Mouse (Mus musculus): ENCODE data around the gene Pyroxd2. TPM values are rescaled to one million over a fixed set of nuclear protein-coding genes. Genes with fewer than 3 reads are reported as not detected.
A peak's percentile ranks its signal among the peaks of the same experiment; 100 is the strongest.
"Not testable (repeated sequence)": the region's sequence is repeated elsewhere in the genome, so short reads cannot be mapped to it uniquely, and the experiment has no call there.

The Pyroxd2 gene
- polyA plus RNA-seq (2015; fragmentation: Nextera tagmentation; extraction: Ambion mirVana) = 5.1 and 5.4 TPM in 2 replicates

GRCm38 (mm10) chr19:42752363-42752931 lies at the start of gene Pyroxd2:
Pyroxd2 (minus strand) TSS chr19:42752775.
- H3K4me3 ChIP-seq (replicated peaks; ENCODE audit: low read length) = peak within 1 kb of the TSS; percentile 49
- H3K4me2 ChIP-seq (ENCODE audit: low read depth, low read length) = peak within 1 kb of the TSS; percentile 75
- WGBS = 2% methylated on average over 22 of the region's 22 CpGs
- H3K4me1 ChIP-seq (ENCODE audit: control insufficient read depth, insufficient read depth, low read length) = peaks cover 26% of the 10 kb centered on the region
- peak; percentile 90 for ATAC-seq (ENCODE audit: insufficient read depth, low FRiP score)
- H3K9me3 ChIP-seq (replicated peaks; ENCODE audit: control insufficient read depth, low read length) = no peaks in the 10 kb centered on the region
- peak within 1 kb of the TSS; percentile 80 for H3K9ac ChIP-seq (ENCODE audit: low read length)
- H3K27me3 ChIP-seq (ENCODE audit: control insufficient read depth, insufficient read depth, low read length) = no peaks in the 10 kb centered on the region
- H3K27ac ChIP-seq (ENCODE audit: low read length) = peak within 1 kb of the TSS; percentile 95
- no peaks in the 10 kb centered on the region for H3K36me3 ChIP-seq (ENCODE audit: control insufficient read depth, insufficient read depth, low read length)

- 0 out of 2 replicates have a peak, but pooled peaks cover 2% of the 10 kb centered on the region for H3K4me1 ChIP-seq (ENCODE audit: control insufficient read depth, insufficient read depth, low read length)
- no peaks in the 10 kb centered on the region for H3K36me3 ChIP-seq (ENCODE audit: control insufficient read depth, insufficient read depth, low read length)
- 53% methylated on average over 2 of the region's 2 CpGs for WGBS
- no peak overlapping the region for H3K9ac ChIP-seq (ENCODE audit: low read length)
- ATAC-seq (ENCODE audit: insufficient read depth, low FRiP score) = no peak
- H3K27me3 ChIP-seq (ENCODE audit: control insufficient read depth, insufficient read depth, low read length) = no peaks in the 10 kb centered on the region
- no peak overlapping the region for H3K27ac ChIP-seq (ENCODE audit: low read length)
- no peaks in the 10 kb centered on the region for H3K9me3 ChIP-seq (replicated peaks; ENCODE audit: control insufficient read depth, low read length)
- no peak overlapping the region for H3K4me3 ChIP-seq (replicated peaks; ENCODE audit: low read length)
- H3K4me2 ChIP-seq (ENCODE audit: low read depth, low read length) = no peak overlapping the region
Observed at GRCm38 (mm10) chr19:42797866-42798265, 45.3 kb upstream of the Pyroxd2 start.

GRCm38 (mm10) chr19:42795801-42796200 lies 43.2 kb upstream of the Pyroxd2 start:
- H3K9me3 ChIP-seq (replicated peaks; ENCODE audit: control insufficient read depth, low read length) = no peaks in the 10 kb centered on the region
- H3K36me3 ChIP-seq (ENCODE audit: control insufficient read depth, insufficient read depth, low read length) = no peaks in the 10 kb centered on the region
- H3K9ac ChIP-seq (ENCODE audit: low read length) = peak overlapping the region; percentile 66; the same call in 1 of the 2 replicates
- peak overlapping the region; percentile 75 for H3K4me2 ChIP-seq (ENCODE audit: low read depth, low read length)
- H3K4me3 ChIP-seq (replicated peaks; ENCODE audit: low read length) = peak overlapping the region; percentile 42; the same call in 1 of the 2 replicates
- 37% methylated on average over 9 of the region's 9 CpGs for WGBS
- ATAC-seq (ENCODE audit: insufficient read depth, low FRiP score) = no peak
- no peaks in the 10 kb centered on the region for H3K27me3 ChIP-seq (ENCODE audit: control insufficient read depth, insufficient read depth, low read length)
- H3K27ac ChIP-seq (ENCODE audit: low read length) = no peak overlapping the region
- 0 out of 2 replicates have a peak, but pooled peaks cover 2% of the 10 kb centered on the region for H3K4me1 ChIP-seq (ENCODE audit: control insufficient read depth, insufficient read depth, low read length)

GRCm38 (mm10) chr19:42794914-42795613 lies 42.5 kb upstream of the Pyroxd2 start:
- peak overlapping the region; percentile 75 for H3K4me2 ChIP-seq (ENCODE audit: low read depth, low read length)
- H3K4me1 ChIP-seq (ENCODE audit: control insufficient read depth, insufficient read depth, low read length) = 0 out of 2 replicates have a peak, but pooled peaks cover 2% of the 10 kb centered on the region
- H3K4me3 ChIP-seq (replicated peaks; ENCODE audit: low read length) = peak overlapping the region; percentile 42
- 3% methylated on average over 31 of the region's 31 CpGs for WGBS
- H3K9ac ChIP-seq (ENCODE audit: low read length) = peak overlapping the region; percentile 66
- H3K36me3 ChIP-seq (ENCODE audit: control insufficient read depth, insufficient read depth, low read length) = no peaks in the 10 kb centered on the region
- peak; percentile 86 for ATAC-seq (ENCODE audit: insufficient read depth, low FRiP score)
- H3K27me3 ChIP-seq (ENCODE audit: control insufficient read depth, insufficient read depth, low read length) = no peaks in the 10 kb centered on the region
- no peaks in the 10 kb centered on the region for H3K9me3 ChIP-seq (replicated peaks; ENCODE audit: control insufficient read depth, low read length)
- H3K27ac ChIP-seq (ENCODE audit: low read length) = no peak overlapping the region

GRCm38 (mm10) chr19:42788311-42788710 lies 35.7 kb upstream of the Pyroxd2 start:
- H3K9me3 ChIP-seq (replicated peaks; ENCODE audit: control insufficient read depth, low read length) = no peaks in the 10 kb centered on the region
- no peaks in the 10 kb centered on the region for H3K36me3 ChIP-seq (ENCODE audit: control insufficient read depth, insufficient read depth, low read length)
- H3K4me1 ChIP-seq (ENCODE audit: control insufficient read depth, insufficient read depth, low read length) = 0 out of 2 replicates have a peak, but pooled peaks cover 9% of the 10 kb centered on the region
- WGBS = 20% methylated on average over 5 of the region's 5 CpGs
- H3K9ac ChIP-seq (ENCODE audit: low read length) = no peak overlapping the region
- H3K27ac ChIP-seq (ENCODE audit: low read length) = no peak overlapping the region
- H3K4me3 ChIP-seq (replicated peaks; ENCODE audit: low read length) = no peak overlapping the region
- no peak for ATAC-seq (ENCODE audit: insufficient read depth, low FRiP score)
- H3K27me3 ChIP-seq (ENCODE audit: control insufficient read depth, insufficient read depth, low read length) = no peaks in the 10 kb centered on the region
- H3K4me2 ChIP-seq (ENCODE audit: low read depth, low read length) = no peak overlapping the region

GRCm38 (mm10) chr19:42785562-42786220 lies 33.1 kb upstream of the Pyroxd2 start:
- Histone ChIP-seq H3K27me3 (ENCODE audit: control insufficient read depth, insufficient read depth, low read length) (no peaks in the 10 kb centered on the region), H3K9ac (ENCODE audit: low read length) (0 out of 2 replicates have a peak overlapping the region, but pooled peaks have one; percentile 13), H3K4me1 (ENCODE audit: control insufficient read depth, insufficient read depth, low read length) (0 out of 2 replicates have a peak, but pooled peaks cover 9% of the 10 kb centered on the region), H3K4me2 (ENCODE audit: low read depth, low read length) (no peak overlapping the region), H3K27ac (ENCODE audit: low read length) (no peak overlapping the region), H3K9me3 (replicated peaks; ENCODE audit: control insufficient read depth, low read length) (no peaks in the 10 kb centered on the region), H3K4me3 (replicated peaks; ENCODE audit: low read length) (no peak overlapping the region), H3K36me3 (ENCODE audit: control insufficient read depth, insufficient read depth, low read length) (no peaks in the 10 kb centered on the region)
- WGBS = 56% methylated on average over 8 of the region's 8 CpGs
- no peak for ATAC-seq (ENCODE audit: insufficient read depth, low FRiP score)

- Histone ChIP-seq H3K36me3 (ENCODE audit: control insufficient read depth, insufficient read depth, low read length) (no peaks in the 10 kb centered on the region), H3K9ac (ENCODE audit: low read length) (no peak overlapping the region), H3K4me2 (ENCODE audit: low read depth, low read length) (no peak overlapping the region), H3K27me3 (ENCODE audit: control insufficient read depth, insufficient read depth, low read length) (no peaks in the 10 kb centered on the region), H3K27ac (ENCODE audit: low read length) (no peak overlapping the region), H3K4me1 (ENCODE audit: control insufficient read depth, insufficient read depth, low read length) (0 out of 2 replicates have a peak, but pooled peaks cover 9% of the 10 kb centered on the region), H3K4me3 (replicated peaks; ENCODE audit: low read length) (no peak overlapping the region), H3K9me3 (replicated peaks; ENCODE audit: control insufficient read depth, low read length) (no peaks in the 10 kb centered on the region)
- ATAC-seq (ENCODE audit: insufficient read depth, low FRiP score) = no peak
- 33% methylated on average over 2 of the region's 2 CpGs for WGBS
Observed at GRCm38 (mm10) chr19:42785129-42785528, 32.6 kb upstream of the Pyroxd2 start.

GRCm38 (mm10) chr19:42780156-42780538 lies 27.6 kb upstream of the Pyroxd2 start:
- not testable (repeated sequence) for H3K9me3 ChIP-seq (replicated peaks; ENCODE audit: control insufficient read depth, low read length); ATAC-seq (ENCODE audit: insufficient read depth, low FRiP score); H3K27me3 ChIP-seq (ENCODE audit: control insufficient read depth, insufficient read depth, low read length); H3K36me3 ChIP-seq (ENCODE audit: control insufficient read depth, insufficient read depth, low read length); H3K4me1 ChIP-seq (ENCODE audit: control insufficient read depth, insufficient read depth, low read length)
- Histone ChIP-seq H3K27ac (ENCODE audit: low read length) (peak overlapping the region; percentile 90), H3K4me2 (ENCODE audit: low read depth, low read length) (peak overlapping the region; percentile 86), H3K9ac (ENCODE audit: low read length) (peak overlapping the region; percentile 85), H3K4me3 (replicated peaks; ENCODE audit: low read length) (peak overlapping the region; percentile 80)
- 48% methylated on average over 7 of the region's 7 CpGs for WGBS
